Mouse (Mus musculus): ENCODE measurements around the gene Zfp62. TPM values are rescaled to one million over a fixed set of nuclear protein-coding genes. Genes with fewer than 3 reads are reported as not detected.

The Zfp62 gene
- polyA plus RNA-seq, 1 experiment, result 2.4 TPM

DNA sequence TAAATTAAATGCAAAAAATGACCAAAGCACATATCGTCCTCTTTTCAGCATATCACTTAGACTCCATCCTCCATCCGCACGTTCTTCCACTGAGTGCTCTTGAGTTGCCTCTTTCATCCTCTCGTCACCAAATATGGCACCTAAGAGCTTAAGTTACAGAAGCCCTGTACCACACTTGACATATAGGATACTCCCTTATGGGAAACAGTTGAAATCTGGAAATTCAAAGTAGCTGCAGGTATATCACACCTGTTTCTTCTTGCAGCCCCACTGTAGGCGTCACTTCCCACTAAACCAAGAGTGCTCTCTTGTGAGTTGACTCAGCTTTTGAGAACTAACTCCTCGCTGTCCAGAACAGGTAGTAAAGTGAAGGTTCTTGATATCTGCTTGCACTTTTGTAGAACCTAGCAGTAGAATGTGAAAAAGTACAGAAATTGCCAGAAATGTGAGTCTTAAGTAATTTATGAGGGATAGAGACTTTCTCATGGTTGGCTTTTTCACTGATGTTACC is 2.0 kb downstream of the Zfp62 start:
- Histone ChIP-seq H3K27me3 (ENCODE audit: control insufficient read depth, insufficient read depth, low read length) (no peaks in the 10 kb centered on the region), H3K27ac (ENCODE audit: insufficient read depth, low read length) (peak overlapping the region; percentile 9; the same call in 1 of the 2 replicates), H3K36me3 (ENCODE audit: control insufficient read depth, insufficient read depth, low read length) (peaks cover 6% of the 10 kb centered on the region; the same call in 1 of the 2 replicates), H3K4me3 (ENCODE audit: extremely low read depth, insufficient read depth, insufficient read length) (no peak overlapping the region), H3K4me1 (ENCODE audit: control insufficient read depth, insufficient read depth, insufficient read length) (peaks cover 7% of the 10 kb centered on the region)
- DNase-seq (ENCODE audit: low read depth in 1 of 2, low spot score in 2 of 2), result no peak
- 63% methylated on average over 6 of the region's 6 CpGs for WGBS
- TF ChIP-seq POLR2A (IDR thresholded peaks at IDR 0.05; ENCODE audit: low read depth, low read length) (no peak), CTCF (IDR thresholded peaks at IDR 0.05; ENCODE audit: extremely low read depth, insufficient read depth, insufficient read length, insufficient replicate concordance) (no peak)

- H3K27me3 ChIP-seq (ENCODE audit: control insufficient read depth, insufficient read depth, low read length), result no peaks in the 10 kb centered on the region
- no peak overlapping the region for H3K4me3 ChIP-seq (ENCODE audit: extremely low read depth, insufficient read depth, insufficient read length)
- peaks cover 4% of the 10 kb centered on the region for H3K4me1 ChIP-seq (ENCODE audit: control insufficient read depth, insufficient read depth, insufficient read length)
- DNase-seq (ENCODE audit: low read depth in 1 of 2, low spot score in 2 of 2), result no peak
- H3K27ac ChIP-seq (ENCODE audit: insufficient read depth, low read length), result no peak overlapping the region
- 95% methylated on average over 1 of the region's 1 CpGs for WGBS
- H3K36me3 ChIP-seq (ENCODE audit: control insufficient read depth, insufficient read depth, low read length), result peaks cover 6% of the 10 kb centered on the region; the same call in 1 of the 2 replicates
- no peak for TF ChIP-seq POLR2A (IDR thresholded peaks at IDR 0.05; ENCODE audit: low read depth, low read length)
- no peak for TF ChIP-seq CTCF (IDR thresholded peaks at IDR 0.05; ENCODE audit: extremely low read depth, insufficient read depth, insufficient read length, insufficient replicate concordance)
Observed at GRCm38 (mm10) chr11:49207495-49207894, 4.4 kb downstream of the Zfp62 start.

GRCm38 (mm10) chr11:49212577-49212976 is 9.5 kb downstream of the Zfp62 start:
- TF ChIP-seq POLR2A (IDR thresholded peaks at IDR 0.05; ENCODE audit: low read depth, low read length) (no peak), CTCF (IDR thresholded peaks at IDR 0.05; ENCODE audit: extremely low read depth, insufficient read depth, insufficient read length, insufficient replicate concordance) (no peak)
- Histone ChIP-seq H3K36me3 (ENCODE audit: control insufficient read depth, insufficient read depth, low read length) (peaks cover 21% of the 10 kb centered on the region), H3K27ac (ENCODE audit: insufficient read depth, low read length) (no peak overlapping the region), H3K27me3 (ENCODE audit: control insufficient read depth, insufficient read depth, low read length) (no peaks in the 10 kb centered on the region), H3K4me3 (ENCODE audit: extremely low read depth, insufficient read depth, insufficient read length) (no peak overlapping the region), H3K4me1 (ENCODE audit: control insufficient read depth, insufficient read depth, insufficient read length) (no peaks in the 10 kb centered on the region; the same call in none of the 2 replicates)
- DNase-seq (ENCODE audit: low read depth in 1 of 2, low spot score in 2 of 2), result no peak

GRCm38 (mm10) chr11:49213505-49213904 is 10.4 kb downstream of the Zfp62 start:
- WGBS, result 96% methylated on average over 1 of the region's 1 CpGs
- peaks cover 21% of the 10 kb centered on the region for H3K36me3 ChIP-seq (ENCODE audit: control insufficient read depth, insufficient read depth, low read length)
- no peak overlapping the region for H3K27ac ChIP-seq (ENCODE audit: insufficient read depth, low read length)
- TF ChIP-seq POLR2A (IDR thresholded peaks at IDR 0.05; ENCODE audit: low read depth, low read length), result no peak
- no peak for TF ChIP-seq CTCF (IDR thresholded peaks at IDR 0.05; ENCODE audit: extremely low read depth, insufficient read depth, insufficient read length, insufficient replicate concordance)
- DNase-seq (ENCODE audit: low read depth in 1 of 2, low spot score in 2 of 2), result no peak
- no peak overlapping the region for H3K4me3 ChIP-seq (ENCODE audit: extremely low read depth, insufficient read depth, insufficient read length)
- no peaks in the 10 kb centered on the region; the same call in none of the 2 replicates for H3K4me1 ChIP-seq (ENCODE audit: control insufficient read depth, insufficient read depth, insufficient read length)
- no peaks in the 10 kb centered on the region for H3K27me3 ChIP-seq (ENCODE audit: control insufficient read depth, insufficient read depth, low read length)

DNA sequence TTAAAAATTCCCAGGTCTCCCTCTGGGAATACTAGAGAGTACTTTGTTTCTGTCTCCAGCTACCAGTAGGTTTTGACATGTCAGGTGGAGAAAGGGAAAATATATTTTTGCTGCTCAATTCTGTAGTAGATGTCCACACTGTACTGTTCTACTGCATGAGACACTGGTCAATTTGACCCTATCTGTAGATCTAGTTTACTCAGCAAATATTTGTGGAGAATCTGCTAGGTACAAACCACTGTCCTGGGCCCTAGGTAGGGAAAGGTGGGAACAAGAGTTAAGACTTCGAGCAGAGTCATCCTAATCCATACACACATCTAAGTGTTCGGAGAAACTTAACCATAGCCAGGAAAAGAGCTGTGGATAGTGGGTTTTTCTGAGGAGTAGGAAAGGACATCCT is 16.2 kb downstream of the Zfp62 start:
- TF ChIP-seq POLR2A (IDR thresholded peaks at IDR 0.05; ENCODE audit: low read depth, low read length) (no peak), CTCF (IDR thresholded peaks at IDR 0.05; ENCODE audit: extremely low read depth, insufficient read depth, insufficient read length, insufficient replicate concordance) (no peak)
- 94% methylated on average over 2 of the region's 2 CpGs for WGBS

DNA sequence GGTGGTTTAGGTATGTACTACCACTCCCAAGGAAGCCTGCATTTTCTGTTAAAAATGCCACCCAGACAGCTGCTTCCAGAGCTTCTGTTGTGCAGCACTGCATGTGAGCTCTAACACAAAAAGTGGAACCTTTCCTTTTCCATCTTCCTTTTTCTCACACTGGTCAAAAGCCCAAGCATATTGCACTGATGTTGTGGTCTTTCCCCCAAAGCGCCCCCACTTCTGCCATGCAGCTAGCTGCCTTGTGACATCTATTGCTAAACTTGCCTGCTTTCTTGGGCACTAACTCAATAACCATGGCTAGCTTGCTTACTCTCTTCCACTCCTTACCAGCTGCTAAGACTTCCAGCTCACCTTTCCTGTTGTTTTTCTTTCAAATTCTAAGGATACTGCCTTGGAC is 21.4 kb downstream of the Zfp62 start:
- TF ChIP-seq CTCF (IDR thresholded peaks at IDR 0.05; ENCODE audit: extremely low read depth, insufficient read depth, insufficient read length, insufficient replicate concordance), result no peak
- TF ChIP-seq POLR2A (IDR thresholded peaks at IDR 0.05; ENCODE audit: low read depth, low read length), result no peak

More for the DNA sequence above, 16.2 kb downstream of the Zfp62 start:
- H3K4me1 ChIP-seq (ENCODE audit: control insufficient read depth, insufficient read depth, insufficient read length), result no peaks in the 10 kb centered on the region
- no peak overlapping the region for H3K4me3 ChIP-seq (ENCODE audit: extremely low read depth, insufficient read depth, insufficient read length)
- no peak for DNase-seq (ENCODE audit: low read depth in 1 of 2, low spot score in 2 of 2)
- H3K27ac ChIP-seq (ENCODE audit: insufficient read depth, low read length), result no peak overlapping the region
- peaks cover 22% of the 10 kb centered on the region for H3K36me3 ChIP-seq (ENCODE audit: control insufficient read depth, insufficient read depth, low read length)
- H3K27me3 ChIP-seq (ENCODE audit: control insufficient read depth, insufficient read depth, low read length), result no peaks in the 10 kb centered on the region

DNA sequence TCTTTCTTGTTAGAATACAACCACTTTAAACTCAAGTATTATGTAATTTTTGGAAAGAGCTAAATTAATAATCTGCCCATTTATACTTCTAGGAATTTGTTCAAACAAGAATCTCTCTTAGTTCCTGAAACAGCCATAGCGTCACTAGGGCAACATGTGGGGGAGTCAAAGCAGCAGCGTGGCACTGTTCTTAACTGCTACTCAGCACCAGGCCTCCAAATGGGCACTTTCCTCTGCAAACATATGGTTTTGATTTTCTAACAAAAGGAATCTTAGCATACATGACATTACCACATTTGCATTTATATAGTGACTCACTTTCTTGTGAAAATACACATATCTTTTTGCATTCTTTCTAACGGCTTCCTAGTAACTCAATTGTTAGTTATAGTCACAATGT is 29.7 kb downstream of the Zfp62 start:
- H3K27me3 ChIP-seq (ENCODE audit: control insufficient read depth, insufficient read depth, low read length), result no peaks in the 10 kb centered on the region
- H3K4me1 ChIP-seq (ENCODE audit: control insufficient read depth, insufficient read depth, insufficient read length), result no peaks in the 10 kb centered on the region
- TF ChIP-seq POLR2A (IDR thresholded peaks at IDR 0.05; ENCODE audit: low read depth, low read length), result no peak
- no peak for TF ChIP-seq CTCF (IDR thresholded peaks at IDR 0.05; ENCODE audit: extremely low read depth, insufficient read depth, insufficient read length, insufficient replicate concordance)
- no peaks in the 10 kb centered on the region for H3K36me3 ChIP-seq (ENCODE audit: control insufficient read depth, insufficient read depth, low read length)
- DNase-seq (ENCODE audit: low read depth in 1 of 2, low spot score in 2 of 2), result no peak
- 78% methylated on average over 3 of the region's 3 CpGs for WGBS
- no peak overlapping the region for H3K4me3 ChIP-seq (ENCODE audit: extremely low read depth, insufficient read depth, insufficient read length)
- no peak overlapping the region for H3K27ac ChIP-seq (ENCODE audit: insufficient read depth, low read length)

More for the DNA sequence above, 21.4 kb downstream of the Zfp62 start:
- 0 out of 2 replicates have a peak, but pooled peaks cover 1% of the 10 kb centered on the region for H3K36me3 ChIP-seq (ENCODE audit: control insufficient read depth, insufficient read depth, low read length)
- WGBS, result 26% methylated on average over 1 of the region's 1 CpGs
- DNase-seq (ENCODE audit: low read depth in 1 of 2, low spot score in 2 of 2), result no peak
- H3K4me3 ChIP-seq (ENCODE audit: extremely low read depth, insufficient read depth, insufficient read length), result no peak overlapping the region
- no peak overlapping the region for H3K27ac ChIP-seq (ENCODE audit: insufficient read depth, low read length)
- no peaks in the 10 kb centered on the region for H3K4me1 ChIP-seq (ENCODE audit: control insufficient read depth, insufficient read depth, insufficient read length)
- H3K27me3 ChIP-seq (ENCODE audit: control insufficient read depth, insufficient read depth, low read length), result no peaks in the 10 kb centered on the region

Measured in spleen, adult 2 months (tissue).